Mouse (Mus musculus) spleen, adult 2 months (tissue): ENCODE data around the gene E2f1.

Experiments used
- CTCF ChIP-seq: fragments of 200-500 bp; IDR thresholded peaks from 2 replicates; pipeline ENCODE4 v1.5.1; 2011; ENCODE audit warnings: mild to moderate bottlenecking, inconsistent platforms; ENCODE audit not compliant: insufficient read depth, insufficient read length, insufficient replicate concordance; ENCODE audit errors: extremely low read depth
- POLR2A ChIP-seq: fragments of 200-500 bp; IDR thresholded peaks from 2 replicates; pipeline ENCODE4 v1.6.1; 2011; ENCODE audit warnings: low read depth, low read length, inconsistent platforms

GRCm38 (mm10) chr2:154569071-154569748, 482 bp downstream of the E2f1 start:
- TF ChIP-seq CTCF = no peak
- TF ChIP-seq POLR2A = no peak
